Mouse (Mus musculus) heart, postnatal 10 days (tissue): Measurements from ENCODE around the gene Ssbp4. TPM values are rescaled to one million over a fixed set of nuclear protein-coding genes. Genes with fewer than 3 reads are reported as not detected.

Experiments used
- DNase-seq, 2 experiments: peaks; one replicate each; pipeline ENCODE4 v3.0.0; 2021
- intact Hi-C: fragments of 180-260 bp; cut with DNase I; formaldehyde crosslinking; loops from one replicate; pipeline ENCODE4 v1.15.1; 2025
- total RNA-seq, 2 experiments: library from RNA; stranded (reverse); gene quantifications; 2 replicates each; pipeline ENCODE4 v1.2.3; 2021

The Ssbp4 gene
- total RNA-seq, 2 experiments from 2014 or later = 54.7 to 55.6 TPM

DNA sequence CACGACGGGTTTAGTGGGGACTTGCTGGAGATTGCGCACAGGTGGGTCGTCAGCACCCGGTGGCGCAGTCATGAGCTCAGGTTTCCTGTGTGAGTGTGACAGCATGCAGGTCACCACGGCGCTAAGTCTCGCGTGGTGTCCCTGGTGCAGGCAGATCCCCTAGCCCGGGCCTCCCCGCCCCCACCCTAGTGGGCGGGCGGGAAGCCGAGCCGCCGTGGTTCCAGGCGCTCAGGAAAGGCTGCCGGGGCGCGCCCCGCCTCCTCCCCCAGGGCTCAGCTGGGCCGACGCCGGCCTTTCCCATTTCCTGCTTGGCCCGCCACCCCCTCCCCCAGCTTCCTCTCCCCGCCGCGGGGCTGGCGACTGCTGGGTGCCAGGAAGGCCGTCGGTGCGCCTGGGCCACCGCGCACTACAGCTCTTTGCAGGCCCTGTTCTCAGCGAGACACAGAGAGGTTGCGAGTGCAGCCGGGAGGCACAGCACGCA lies 736 bp upstream of the Ssbp4 start:
- peak; percentile 93 for DNase-seq
- intact Hi-C loops = no loop called here

DNA sequence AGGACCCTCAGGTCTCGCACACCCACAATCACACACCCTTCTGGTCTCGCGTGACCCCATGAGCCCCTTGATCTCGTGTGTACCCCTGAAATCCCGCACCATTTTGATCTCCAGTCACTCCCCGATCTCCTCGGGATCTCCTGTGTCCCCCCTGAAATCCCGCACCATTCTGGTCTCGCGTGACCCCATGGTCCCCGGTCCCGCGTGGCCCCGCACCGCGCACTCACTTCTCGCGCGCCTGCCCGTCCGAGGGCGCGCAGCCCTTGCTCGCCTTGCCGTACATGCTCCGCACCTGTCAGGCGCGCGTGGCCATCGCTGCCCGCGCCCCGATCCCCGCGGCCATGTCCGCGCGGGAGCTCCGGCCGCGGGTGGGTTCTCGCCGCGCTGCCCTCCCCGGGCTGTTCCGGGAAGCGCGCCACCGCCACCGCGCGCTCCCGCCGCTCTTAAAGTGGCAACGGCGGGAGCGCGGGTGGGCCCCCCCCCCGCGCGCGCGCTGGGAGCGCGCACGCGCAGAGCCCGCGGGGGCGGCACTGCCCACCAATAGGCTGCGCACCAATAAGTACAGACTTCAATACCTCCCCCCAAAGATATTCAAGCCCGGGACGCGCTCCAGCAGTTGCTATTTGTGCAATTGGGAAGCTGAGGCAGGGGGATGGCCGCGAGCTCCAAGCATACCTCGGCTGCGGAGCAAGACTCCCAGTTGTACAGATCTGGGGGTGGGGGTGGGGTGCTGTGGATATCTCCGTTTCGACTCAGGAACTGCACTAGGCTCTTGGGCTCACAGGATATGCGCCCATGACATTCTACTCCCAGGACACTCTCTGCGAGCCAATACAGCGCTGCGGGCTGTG lies 549 bp downstream of the Ssbp4 start:
- peak; percentile 64 to 70 for DNase-seq
- intact Hi-C loops = no loop called here

DNA sequence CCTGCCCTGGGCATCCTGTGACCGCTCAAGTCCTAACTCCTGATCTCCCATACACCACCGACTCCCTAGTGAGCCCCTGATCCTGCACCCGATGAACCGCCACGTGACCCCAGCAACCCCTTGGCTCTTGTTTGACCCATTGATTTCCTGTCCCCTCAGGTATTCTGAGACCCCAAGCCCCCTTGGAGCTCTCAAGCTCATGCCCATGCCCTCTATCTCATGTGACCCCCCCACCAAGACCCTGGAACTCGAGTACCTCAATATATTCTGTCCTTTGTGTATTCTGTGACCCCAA lies 1.1 kb downstream of the Ssbp4 start:
- intact Hi-C loops = no loop called here
- no peak for DNase-seq

DNA sequence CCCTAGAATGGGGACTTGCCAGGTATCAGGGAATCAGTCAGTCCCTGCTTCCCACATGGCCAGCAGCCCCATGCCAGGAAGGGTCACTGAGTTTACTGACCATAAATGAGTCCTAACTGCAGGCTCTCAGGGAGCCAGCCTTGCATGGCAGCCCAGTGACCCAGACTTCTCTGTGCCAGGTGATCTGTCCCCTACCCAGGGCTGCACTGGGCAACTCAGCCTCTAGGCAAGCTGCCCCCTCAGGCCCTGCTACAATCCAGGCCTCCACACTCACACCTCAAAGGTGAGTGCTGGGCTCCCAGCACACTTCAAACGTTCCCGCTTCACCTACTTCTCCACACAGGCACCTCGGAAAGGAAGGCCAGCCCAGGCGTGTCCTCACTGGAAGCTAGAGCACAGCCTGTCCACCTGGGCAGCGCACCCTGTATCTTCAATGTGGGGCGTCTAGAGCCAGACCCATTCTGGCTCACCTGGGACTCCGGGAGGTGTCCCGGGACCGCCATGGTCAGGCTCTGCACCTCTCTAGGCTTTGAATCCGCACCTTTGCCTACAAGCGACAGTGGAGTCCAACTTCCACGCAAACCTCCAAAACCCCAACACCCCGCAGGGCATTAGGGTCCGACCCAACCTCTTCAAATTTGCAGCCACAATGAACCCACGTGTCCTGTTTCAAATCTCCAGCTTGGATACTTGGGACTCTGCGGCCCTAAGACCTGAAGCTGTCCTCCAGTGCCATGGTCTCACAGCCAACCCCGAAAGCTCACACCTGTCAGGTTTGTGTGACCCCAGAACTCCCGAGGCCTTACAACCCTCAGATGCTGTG lies 1.7 kb downstream of the Ssbp4 start:
- DNase-seq = no peak
- intact Hi-C loops = no loop called here

DNA sequence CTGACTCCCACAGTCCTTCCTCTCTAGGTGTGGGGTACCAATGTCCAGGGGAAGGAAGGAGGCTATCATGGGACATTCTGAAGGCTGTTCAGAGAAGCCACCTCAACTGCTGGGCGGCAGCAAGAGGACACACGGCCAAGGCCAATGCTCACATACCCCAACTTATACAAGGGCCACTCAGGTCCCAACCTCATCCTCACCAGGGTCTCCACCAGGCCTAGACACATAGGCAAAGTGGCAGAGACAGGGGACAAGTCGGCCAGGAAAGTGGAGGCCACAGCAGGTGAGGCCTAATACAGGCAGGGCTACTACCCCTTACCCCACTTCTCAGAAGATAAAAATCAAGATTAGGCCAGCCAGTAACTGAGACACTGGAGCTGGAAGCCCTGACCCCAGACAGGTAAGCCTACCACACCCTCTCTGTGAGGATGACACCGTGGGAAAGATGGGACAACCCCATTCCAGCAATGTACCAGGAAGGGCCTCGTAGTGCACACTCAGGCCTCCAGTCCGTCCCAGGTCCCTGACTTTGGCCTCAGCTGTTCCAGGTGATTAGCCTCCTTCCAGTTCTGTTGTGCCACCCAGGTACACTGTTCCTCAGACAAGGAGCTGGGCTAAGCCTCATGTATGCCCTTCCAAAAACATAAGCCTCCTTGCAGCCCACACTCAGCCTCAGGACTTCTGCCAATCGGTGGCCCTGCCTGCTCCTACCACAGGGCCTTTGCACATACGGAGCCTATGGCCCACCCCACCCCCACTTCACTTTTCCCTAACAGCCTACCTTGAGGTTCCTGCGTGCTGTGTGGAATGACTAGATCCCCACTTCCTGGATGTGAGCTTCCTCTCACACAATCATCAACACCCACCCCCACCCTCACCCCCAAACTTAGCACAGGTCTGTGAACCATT lies 2.5 kb downstream of the Ssbp4 start:
- no peak for DNase-seq
- intact Hi-C loops = no loop called here

DNA sequence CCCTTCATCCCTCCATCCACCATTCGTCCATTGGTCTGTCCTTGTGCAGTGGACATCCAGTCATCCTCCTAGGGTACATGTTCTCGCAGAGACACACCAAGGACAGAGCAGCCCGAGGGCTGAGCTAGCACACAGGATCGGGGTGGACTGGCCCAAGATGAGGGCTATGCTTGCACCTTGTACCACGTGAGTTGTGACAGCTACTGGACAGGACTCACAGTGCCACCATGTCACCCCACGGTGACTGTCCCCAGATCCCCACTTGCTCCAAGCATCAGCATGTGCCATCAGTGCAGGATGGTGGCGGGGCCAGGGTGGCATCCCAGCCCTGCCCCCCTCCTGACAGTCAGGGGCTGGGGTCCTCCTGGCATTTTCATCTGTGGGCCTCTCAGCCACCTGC lies 4.1 kb downstream of the Ssbp4 start:
- intact Hi-C loops = no loop called here
- DNase-seq = no peak

DNA sequence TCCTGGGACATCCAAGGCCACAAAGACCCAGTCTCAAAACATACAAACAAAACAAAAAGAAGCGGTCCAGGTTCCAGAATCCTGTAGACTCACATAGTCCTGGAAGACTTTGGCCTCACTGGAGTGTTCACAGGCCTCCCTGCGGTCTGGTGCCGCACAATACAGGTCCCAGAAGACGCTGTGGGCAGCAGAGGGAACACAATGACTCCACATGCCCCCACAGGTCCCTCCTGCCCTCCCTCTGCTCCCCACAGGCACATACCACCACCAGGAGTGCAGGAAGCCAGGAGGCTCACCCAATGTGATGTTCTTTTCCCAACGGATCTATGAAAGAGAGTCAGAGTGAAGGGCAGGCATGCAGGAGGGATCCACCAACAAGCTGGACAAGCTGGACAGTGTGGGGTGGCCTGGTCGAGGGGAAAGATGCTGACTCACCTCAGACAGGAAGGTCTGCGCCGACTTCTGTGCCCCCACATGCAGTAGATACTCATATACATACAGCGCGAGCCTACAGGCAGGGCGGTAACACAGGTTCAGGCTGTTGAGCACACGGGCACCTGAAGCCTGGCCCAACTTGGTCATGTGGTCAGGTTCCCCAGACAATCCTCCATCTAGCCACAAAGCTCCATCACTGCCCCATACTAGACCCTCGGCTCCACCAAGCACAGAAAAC lies 6.4 kb downstream of the Ssbp4 start:
- intact Hi-C loops = no loop called here
- no peak for DNase-seq

DNA sequence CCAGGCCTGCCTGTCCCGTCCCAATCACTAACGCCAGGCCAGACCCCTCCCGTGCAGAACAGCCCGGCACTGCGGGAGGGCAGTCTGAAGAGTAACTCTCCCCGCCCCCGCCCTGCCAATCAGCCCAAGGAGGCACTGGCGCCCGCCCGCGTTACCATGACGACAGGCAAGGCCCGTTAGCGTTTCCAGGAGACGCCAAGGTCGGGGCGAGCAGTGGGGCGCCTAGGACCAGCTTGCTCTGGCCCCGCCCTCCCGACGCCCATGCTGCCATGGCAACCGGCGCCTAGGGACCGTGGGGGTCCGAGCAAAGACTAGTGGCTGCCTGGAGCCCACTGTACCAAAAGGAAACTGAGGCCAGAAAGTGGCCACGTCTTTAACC lies 7.4 kb downstream of the Ssbp4 start:
- DNase-seq = peak; percentile 78 to 84
- intact Hi-C loops = no loop called here

DNA sequence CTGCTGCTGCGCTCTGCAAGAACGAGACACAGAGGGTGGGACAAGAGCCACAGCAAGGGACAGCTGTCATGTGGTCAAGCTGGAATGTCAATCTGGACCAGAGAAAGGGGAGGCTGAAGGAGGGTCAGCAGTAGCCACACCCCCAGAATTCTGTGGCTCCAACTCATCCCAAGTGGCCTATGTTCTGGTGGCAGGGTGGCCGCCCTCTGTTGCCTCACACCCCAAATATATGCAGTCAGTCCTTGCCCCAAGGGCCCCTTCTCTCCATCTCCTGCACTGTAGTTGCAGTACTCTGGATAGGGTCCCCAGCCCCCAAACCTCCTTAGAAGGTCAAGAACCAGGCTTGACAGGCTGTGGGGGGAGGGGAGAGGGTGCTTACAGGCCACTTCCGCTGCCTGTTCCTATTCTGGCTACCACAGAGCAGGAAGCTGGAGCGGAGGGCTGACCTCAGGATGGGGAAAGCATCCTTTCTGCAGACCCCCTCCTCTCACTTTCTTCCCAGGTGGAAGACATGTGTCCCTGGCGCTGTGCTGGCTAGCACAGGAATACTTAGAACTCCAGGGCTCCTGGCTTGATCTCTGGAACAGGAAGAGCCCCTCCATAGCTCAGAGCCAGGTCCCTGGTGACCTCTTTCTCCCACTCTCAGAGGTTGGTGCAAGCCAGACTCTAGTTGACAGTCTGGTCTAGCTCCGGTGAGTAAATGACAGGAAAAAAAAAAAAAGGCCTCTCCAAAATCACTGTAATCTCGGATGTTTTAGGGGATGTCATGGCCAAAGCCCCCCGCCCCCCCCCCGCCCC lies 8.0 kb downstream of the Ssbp4 start:
- DNase-seq = peak; percentile 61 to 71

DNA sequence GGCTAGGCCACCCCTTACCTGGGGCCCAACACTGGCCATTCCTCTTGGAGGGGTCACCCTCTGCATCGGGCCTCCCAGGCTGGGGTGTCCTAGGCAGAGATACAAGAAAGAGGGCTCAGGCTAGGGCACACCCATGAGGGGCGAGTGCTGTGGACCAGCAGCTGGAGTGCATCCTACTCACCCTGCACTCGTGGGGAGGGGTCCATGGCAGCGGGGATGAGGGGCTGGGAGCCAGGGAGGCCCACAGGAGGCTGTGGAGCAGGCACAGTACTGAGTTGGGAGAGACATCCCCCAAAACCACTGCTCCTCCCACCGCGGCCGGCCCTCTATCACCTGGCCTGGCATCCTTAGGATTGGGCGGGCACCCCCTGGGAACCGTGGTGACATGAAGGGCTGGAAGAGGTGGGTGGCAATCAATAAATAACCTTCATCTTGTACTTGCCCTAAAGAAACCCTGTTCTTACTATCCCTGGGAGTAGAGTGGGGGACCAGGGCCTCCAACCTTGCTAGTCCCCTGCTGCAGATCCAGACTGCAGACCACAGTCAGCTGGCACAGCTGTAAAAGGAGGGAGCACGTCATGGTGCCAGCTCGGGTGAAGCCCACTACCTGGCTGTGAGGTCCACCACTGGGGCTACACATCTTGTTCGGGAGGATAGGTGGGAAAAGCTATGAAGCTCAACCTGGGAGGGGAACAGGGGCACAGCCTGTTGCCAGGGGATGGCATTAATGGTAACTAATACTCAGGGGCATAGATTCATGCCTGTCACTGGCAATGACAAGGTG lies 9.0 kb downstream of the Ssbp4 start:
- no peak for DNase-seq
- intact Hi-C loops = no loop called here

More for the DNA sequence above, 8.0 kb downstream of the Ssbp4 start:
- intact Hi-C loops = no loop called here

DNA sequence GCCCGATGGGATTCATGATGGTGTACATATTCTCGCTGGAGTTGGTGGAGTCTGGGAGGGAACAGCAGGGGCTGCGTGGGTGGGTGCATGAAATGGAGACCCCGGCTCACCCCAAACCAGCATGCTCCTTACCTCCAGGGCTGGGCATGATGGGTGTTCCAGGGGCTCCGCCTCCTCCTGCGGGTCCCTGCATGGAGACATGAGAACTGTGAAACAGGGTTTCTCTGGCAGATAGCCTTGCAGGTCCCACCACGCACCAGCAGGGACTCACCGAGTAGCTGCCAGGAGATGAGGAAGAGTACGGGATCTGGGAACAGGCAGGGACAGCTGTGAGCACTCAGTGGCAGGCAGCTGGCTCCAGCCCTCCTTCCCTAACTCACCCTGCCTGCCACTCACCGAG lies 9.9 kb downstream of the Ssbp4 start:
- intact Hi-C loops = no loop called here
- DNase-seq = no peak

DNA sequence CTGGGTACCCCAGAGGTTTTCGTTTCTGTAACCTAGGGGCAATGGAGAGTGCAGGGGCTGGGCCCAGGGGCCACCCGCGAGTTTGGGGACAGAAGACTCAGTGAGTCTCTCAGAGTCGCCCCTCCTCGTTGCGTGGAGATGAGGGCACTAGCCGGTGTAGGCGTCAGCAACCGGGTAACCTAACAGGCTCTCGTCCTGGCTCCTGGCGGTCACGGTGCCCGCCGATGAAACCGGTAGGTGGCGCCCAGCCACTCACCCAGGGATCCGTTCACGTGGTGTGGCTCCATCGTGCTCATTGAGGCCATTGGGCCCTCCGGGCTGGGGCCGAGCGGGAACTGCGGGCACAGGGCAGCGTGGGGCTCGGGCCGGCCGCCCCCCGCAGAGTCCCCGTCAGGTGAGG lies 10.4 kb downstream of the Ssbp4 start:
- DNase-seq = peak; percentile 84 to 86
- intact Hi-C loops = no loop called here

DNA sequence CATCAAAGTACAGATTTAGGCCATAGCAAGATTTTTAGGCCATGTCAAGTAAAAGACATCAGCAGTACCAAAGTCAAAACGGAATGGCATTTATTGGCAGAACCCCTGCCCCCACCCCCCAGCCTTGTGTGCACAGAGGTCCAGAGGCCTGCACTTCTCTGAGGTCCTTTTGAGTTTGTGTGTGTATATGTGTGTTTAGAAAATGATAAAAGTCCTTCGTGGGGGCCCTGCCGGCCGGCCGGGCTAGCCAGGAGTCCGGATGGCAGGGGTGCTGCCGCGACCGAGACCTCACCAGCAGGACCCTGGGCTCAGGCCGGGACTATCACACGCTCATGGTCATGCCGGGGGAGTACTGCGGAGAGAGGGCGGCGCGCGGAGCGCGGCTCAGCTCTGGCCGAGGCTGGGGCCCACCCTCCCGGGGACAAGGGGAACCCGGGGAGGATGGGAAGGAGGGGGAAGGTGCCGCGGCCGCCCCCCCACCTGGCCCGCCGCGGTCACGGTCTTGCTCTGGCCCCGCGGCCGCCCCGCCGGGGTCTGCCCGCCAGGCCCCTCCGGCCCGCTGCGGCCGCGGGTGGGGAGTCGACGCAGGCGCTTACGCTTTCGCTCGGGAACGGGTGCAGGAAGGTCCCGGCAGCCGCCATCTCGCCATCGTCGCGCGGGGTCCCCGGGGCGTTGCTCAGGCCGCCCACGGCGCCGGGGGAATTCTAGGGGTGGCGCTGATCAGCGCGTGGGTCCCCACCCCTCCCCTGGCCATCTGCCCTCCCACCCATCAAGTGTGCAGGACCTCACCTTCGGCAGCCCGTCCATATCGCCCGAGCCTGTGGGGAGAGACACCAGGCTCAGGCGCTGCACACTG lies 11.0 kb downstream of the Ssbp4 start:
- intact Hi-C loops = no loop called here
- no peak for DNase-seq

DNA sequence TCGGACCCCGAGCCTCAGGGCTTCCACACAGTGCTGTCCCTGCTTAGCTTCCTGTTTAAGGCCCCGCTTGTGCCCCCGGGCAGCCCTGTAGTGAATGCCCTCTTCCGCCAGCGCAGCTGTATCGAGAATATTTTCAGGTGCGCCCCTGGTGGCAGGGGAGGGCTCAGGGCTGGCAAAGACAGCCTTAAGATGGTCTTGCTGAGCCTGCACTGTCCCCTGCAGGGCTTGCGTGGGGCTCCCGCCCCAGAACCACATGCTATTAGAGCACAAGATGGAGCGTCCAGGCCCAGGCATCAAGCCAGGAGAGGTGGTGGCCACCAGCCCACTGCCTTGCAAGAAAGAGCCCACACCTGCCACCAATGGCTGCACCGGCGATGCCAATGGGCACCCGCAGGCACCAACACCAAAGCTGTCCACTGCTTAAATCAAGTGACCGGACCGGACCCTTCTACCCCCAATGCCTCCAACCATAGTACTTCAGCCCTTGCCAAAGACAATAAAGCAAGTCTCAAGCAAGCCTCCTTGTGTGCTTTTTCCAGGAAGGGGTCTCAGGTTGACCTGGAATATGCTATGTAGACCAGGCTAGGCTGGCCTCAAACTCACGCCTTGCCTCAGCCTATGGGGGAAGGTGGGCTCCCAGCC lies 11.8 kb downstream of the Ssbp4 start:
- no peak for DNase-seq
- intact Hi-C loops = no loop called here

DNA sequence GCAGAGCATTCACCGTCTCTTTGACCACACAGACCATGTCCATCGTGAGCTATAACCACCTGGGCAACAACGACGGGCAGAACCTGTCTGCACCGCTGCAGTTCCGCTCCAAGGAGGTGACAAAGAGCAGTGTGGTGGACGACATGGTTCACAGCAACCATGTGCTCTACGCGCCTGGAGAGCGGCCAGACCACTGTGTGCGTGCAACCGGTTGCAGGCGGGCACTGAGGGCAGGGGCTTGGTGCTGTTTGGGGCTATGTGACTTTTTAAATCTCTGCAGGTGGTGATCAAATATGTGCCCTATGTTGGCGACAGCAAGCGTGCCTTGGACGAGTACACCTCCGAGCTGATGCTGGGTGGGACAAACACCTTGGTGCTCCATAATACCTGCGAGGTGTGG lies 12.5 kb downstream of the Ssbp4 start:
- intact Hi-C loops = no loop called here
- DNase-seq = no peak

DNA sequence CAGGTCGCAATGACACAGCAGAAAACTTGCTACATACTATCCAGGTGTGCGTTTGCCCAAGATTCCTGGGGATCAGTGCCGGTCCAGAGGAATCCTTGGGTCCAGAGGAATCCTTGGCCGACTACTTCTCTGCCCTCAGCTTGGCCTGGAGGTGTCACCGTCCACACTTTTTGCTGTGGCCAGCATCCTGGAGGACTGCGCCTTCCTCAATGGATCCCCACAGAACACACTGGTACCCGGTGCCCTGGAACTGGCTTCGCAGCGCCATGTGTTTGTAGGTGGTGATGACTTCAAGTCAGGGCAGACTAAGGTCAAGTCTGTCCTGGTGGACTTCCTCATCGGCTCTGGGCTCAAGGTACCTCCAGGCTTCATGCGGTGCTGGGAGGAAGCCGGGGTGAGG lies 12.9 kb downstream of the Ssbp4 start:
- intact Hi-C loops = no loop called here

More for the DNA sequence above, 12.9 kb downstream of the Ssbp4 start:
- no peak for DNase-seq
